Mouse (Mus musculus) frontal cortex, adult (tissue): ENCODE results near the gene Vmn1r14.
"Not testable (repeated sequence)": the region's sequence is repeated elsewhere in the genome, so short reads cannot be mapped to it uniquely, and the experiment has no call there.

Experiments used
- ATAC-seq: cut with Nextera tagmentation; 2 replicates; pipeline ENCODE4 v1.9.2; 2017; ENCODE audit warnings: mild to moderate bottlenecking, moderate library complexity, mixed read lengths; ENCODE audit not compliant: low TSS enrichment

Gene Vmn1r14

GRCm38 (mm10) chr6:57231386-57231785 lies at the start of gene Vmn1r14:
Vmn1r14 (plus strand) TSS chr6:57231686.
- no peak for ATAC-seq

GRCm38 (mm10) chr6:57190016-57190415 lies 41.5 kb upstream of the Vmn1r14 start:
- ATAC-seq = not testable (repeated sequence)

- not testable (repeated sequence) for ATAC-seq
Measured at GRCm38 (mm10) chr6:57202990-57203389, 28.5 kb upstream of the Vmn1r14 start, which contains the start of gene Vmn1r13. Vmn1r13 (plus strand) TSS chr6:57203290.

- no peak for ATAC-seq
Measured at GRCm38 (mm10) chr6:57257652-57258051, 26.2 kb downstream of the Vmn1r14 start, which contains the start of gene Vmn1r15. Vmn1r15 (plus strand) TSS chr6:57257952.

- ATAC-seq = no peak
Measured at GRCm38 (mm10) chr6:57260990-57261389, 29.5 kb downstream of the Vmn1r14 start.

- no peak for ATAC-seq
Measured at GRCm38 (mm10) chr6:57271881-57272280, 40.4 kb downstream of the Vmn1r14 start.

- no peak for ATAC-seq
Measured at GRCm38 (mm10) chr6:57272517-57272916, 41.0 kb downstream of the Vmn1r14 start.

GRCm38 (mm10) chr6:57278952-57279351 lies 47.5 kb downstream of the Vmn1r14 start:
- peak; percentile 91 for ATAC-seq
